Mouse (Mus musculus): ENCODE measurements at regions not wholly inside any gene's neighbourhood (a gene's known extent, or its start where the extent isn't known, plus 50 kb on each side); places are given as distances from the start of the nearest gene placed in this dataset.

DNA sequence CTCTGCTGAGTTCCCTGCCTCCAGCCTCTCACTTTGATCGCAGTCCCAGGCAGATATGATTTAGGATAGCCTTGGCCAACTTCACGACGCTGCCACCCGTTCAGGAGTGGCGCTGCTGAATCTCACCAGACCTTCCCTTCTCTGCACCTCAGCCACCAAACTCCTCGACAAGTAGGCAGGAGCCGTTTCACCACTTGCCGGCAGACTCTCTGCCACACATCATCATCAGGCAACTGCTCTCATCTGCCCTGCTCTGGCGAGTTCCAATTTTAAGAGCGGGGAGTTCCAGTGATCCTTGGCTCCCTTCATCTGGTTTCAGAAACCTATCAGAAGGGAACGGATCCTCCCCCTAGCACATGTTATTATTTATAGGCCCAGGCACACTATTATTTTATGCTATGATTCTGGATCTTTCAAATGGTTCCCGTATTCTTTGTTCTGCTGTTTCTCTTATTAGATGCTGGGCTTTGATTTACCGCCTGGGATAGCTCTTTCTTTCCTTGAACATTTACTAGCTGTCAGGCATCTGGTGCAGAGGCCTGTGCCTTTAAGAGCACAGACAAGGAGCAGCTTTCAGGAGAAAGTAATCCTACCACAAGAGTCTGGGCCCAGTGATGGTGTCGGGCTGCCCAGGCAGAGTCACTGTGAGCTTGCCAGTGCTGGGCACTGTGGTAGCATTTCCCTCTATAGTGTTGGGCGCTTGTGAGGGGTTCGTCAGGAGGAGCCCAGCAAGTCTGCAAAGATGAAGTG, 722.3 kb downstream of the Vrk1 start:
- no peak for DNase-seq (ENCODE audit: low spot score)

DNA sequence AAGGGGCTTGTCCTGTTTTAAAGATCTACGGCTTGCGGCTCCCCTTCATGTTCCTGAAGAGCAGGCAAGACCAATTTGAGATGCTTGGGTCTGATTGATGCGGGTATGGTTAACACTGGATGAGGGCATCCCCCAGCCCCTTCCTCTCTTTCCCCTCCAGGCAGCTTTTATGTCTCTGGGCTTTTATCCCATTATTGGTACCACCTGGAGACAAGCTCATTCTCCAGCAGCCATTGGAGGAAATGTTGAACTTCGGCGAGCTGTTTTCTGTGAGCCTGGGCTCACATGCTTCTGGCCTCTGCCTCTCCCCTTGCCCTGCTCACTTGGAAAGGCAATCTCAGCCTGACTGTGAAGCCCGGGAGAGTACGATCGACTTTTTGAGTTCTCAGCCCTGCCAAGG, 738.7 kb downstream of the Vrk1 start:
- no peak for DNase-seq (ENCODE audit: low spot score)

GRCm38 (mm10) chr12:106763552-106763951, 724.9 kb upstream of the 3110018I06Rik start:
- no peak for DNase-seq (ENCODE audit: low spot score)

- DNase-seq (ENCODE audit: low spot score) = no peak
Measured at GRCm38 (mm10) chr12:106764516-106764915, 723.9 kb upstream of the 3110018I06Rik start.

DNA sequence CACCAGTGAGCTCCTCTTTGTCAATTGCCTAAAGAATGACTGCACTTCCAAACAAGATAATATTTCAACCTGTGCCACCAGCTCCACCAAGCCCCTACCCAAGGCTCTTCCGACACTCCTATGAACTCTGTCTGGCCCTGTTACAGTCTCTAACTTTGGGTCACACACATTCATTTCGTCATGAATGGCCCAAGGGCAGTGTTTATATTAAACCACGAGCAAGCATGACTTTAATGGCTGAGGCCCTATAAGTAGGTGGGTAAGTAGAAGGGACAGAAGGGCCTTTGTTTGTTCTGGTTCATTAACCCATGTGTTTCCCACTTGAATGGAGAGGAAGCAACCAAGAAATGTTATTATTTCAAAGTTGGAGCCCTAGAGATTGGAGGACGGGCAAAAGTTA, 714.9 kb upstream of the 3110018I06Rik start:
- DNase-seq (ENCODE audit: low spot score) = no peak

DNA sequence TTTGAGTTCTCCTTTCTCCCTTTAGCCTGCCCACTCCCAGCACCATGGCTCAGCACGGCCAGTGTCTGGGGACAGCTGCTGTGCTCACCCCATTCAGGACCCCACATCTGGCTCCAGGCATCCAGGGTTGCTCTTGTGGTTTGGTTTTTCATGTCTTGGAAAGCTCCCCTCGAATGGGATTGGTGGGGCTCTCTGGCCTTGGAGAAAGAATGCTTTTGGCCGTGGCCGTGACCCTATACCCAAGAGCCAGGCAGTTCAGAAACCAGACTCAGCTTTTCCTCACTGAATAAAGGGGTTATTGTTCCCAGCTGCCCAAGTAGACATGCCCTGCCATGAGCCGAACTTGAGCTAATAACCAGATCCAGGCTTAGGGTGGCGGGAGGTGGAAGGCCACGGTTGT, 691.8 kb upstream of the 3110018I06Rik start:
- no peak for DNase-seq (ENCODE audit: low spot score)

- DNase-seq (ENCODE audit: low spot score) = no peak
Measured at GRCm38 (mm10) chr12:106819736-106820135, 668.7 kb upstream of the 3110018I06Rik start.

- DNase-seq (ENCODE audit: low spot score) = no peak
Measured at GRCm38 (mm10) chr12:106822311-106822710, 666.1 kb upstream of the 3110018I06Rik start.

- DNase-seq (ENCODE audit: low spot score) = no peak
Measured at GRCm38 (mm10) chr12:106828542-106828941, 659.9 kb upstream of the 3110018I06Rik start.

- no peak for DNase-seq (ENCODE audit: low spot score)
Measured at GRCm38 (mm10) chr12:106829323-106829722, 659.1 kb upstream of the 3110018I06Rik start.

DNA sequence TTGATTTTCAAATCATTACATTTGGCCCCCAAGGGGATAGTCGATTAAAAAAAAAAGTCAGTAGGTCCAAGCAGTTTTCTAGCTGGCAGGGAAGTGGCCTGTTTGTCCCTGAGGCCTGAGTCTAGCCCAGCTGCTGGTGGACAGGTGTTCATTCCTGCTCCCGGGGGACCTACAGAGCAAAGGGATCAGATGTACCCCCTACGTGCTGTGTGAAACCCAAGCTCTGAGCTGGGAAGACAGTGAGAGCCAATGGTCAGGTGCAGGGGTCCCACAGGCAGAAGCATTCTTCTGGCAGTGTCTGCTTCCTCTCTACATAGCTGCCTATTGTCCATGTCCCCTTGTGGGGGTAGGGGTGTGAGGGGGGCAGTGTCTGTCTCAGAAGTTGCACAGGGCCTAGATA, 653.2 kb upstream of the 3110018I06Rik start:
- DNase-seq (ENCODE audit: low spot score) = no peak

DNA sequence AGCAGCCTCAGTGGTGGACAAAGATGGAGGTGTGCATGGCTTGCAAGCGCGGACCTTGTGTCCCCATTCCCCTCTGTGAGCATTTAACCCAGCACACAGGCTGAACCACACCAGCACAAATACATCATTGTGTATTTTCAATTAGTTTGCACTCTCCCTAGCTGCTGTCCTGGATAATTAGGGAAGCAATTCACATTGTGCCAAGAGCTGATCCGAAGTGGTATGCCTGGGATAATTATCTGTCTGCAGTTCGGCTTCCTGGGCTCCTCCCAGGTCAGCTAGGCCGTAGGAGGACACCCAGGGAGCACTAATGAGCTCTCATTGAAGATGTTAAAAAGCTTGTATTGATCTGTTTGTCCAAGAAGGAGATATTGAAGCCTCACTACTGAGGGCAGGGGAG, 648.8 kb upstream of the 3110018I06Rik start:
- no peak for DNase-seq (ENCODE audit: low spot score)

- no peak for DNase-seq (ENCODE audit: low spot score)
Measured at GRCm38 (mm10) chr12:106840150-106840651, 648.2 kb upstream of the 3110018I06Rik start.

- no peak for DNase-seq (ENCODE audit: low spot score)
Measured at GRCm38 (mm10) chr12:106841996-106842395, 646.4 kb upstream of the 3110018I06Rik start.

DNA sequence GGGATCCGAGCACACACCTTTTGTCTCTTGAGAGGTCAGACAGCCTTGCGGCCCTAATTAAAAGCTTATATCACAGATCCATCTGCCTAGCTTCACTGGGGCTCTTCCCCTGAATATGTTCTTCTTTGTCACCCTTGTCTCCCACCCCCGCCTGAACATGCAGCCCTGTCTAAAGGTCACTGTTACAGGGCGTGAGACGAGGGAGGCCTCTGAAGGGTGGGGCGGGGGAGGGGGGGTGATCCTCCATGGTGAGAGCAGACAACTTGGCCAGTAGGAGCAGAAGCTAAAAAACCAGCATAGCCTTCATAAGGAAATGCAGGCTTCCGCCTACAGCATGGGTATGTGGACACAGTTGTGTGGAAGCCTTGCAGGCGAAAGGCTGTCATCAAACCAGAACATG, 646.0 kb upstream of the 3110018I06Rik start:
- no peak for DNase-seq (ENCODE audit: low spot score)

GRCm38 (mm10) chr12:106851666-106852065, 636.8 kb upstream of the 3110018I06Rik start:
- no peak for DNase-seq (ENCODE audit: low spot score)

DNA sequence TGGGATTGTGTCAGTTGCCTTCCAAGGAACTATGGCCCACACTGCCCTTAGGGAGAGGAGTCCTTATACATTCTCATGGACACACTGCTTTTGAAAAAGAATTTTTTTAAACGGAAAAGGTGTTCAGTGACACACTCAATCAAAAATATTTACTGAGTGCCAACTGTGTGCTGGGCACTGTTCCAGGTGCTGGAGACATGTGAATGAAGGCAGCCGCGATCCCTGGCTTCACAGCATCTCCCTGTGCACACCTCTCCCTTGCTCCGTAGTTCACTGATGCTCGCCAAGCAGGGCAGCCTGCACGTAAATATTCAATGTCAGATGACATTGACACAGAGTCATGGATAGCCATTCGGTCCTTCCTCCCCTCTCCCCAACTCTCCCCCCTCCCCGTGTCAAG, 635.7 kb upstream of the 3110018I06Rik start:
- DNase-seq (ENCODE audit: low spot score) = no peak

DNA sequence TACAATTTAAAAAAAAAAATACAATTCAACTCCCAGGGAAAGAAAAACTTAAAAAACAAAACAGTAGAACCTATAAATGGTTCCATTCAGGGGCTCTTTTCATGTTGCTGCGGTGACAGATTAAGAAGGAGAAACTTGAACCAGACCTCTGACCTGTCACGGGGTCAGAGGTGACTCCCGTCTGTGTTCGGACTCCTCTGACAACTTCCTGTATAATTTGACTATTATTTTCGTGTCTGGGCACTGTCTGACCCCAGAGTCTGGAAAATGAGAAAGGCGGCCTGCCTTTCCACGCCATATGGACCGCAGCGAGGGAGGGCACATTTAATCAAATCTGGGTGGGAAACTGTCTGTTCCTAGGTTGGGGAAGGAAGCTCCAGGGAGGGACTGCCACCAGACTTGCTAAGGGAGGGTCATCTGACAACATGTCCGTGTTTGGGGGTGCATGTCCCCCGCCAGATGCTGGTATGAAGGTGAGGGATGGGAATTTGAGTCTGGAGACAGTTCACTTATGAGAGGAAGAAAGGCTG, 634.7 kb upstream of the 3110018I06Rik start:
- no peak for DNase-seq (ENCODE audit: low spot score)

- DNase-seq (ENCODE audit: low spot score) = no peak
Measured at GRCm38 (mm10) chr12:106855520-106855919, 632.9 kb upstream of the 3110018I06Rik start.

- no peak for DNase-seq (ENCODE audit: low spot score)
Measured at GRCm38 (mm10) chr12:106861638-106862037, 626.8 kb upstream of the 3110018I06Rik start.

DNA sequence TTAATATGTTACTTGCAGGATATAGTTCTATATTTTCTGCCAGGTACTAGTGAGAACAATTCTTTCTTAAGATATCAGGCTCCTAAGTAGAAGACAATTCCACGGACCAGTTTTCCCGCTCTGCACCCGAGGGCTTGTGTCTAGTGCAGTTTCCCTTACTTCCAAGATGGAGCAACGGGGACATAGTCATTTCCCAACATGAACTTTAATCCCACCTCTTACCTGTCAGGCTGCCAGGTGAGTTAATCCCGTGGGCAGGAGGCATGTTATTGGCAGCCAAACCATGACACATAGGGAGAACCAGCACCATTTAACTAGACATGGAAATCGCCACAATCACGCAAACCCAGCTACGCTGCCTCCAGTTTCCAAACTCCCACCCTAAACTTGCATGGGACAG, 624.4 kb upstream of the 3110018I06Rik start:
- no peak for DNase-seq (ENCODE audit: low spot score)

DNA sequence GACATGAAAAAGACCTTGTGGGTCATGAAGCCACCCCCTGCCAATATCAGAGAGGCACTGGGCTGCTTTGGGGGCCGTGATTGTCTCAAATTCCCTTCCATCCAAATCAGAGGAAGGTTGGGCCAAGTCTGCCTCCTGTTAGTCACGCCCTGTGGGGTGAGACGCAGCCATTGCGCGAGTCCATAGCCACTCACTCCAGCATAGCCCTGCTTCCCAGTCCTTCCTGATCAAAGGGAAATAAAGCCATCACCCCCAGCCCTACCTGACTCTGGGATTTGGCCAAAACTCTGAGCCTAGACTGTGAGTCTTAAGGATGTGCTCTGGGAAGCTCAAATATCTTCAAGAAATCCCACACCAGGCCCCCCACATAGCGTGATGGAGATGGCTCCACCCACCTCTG, 620.4 kb upstream of the 3110018I06Rik start:
- no peak for DNase-seq (ENCODE audit: low spot score)

GRCm38 (mm10) chr12:106871481-106871880, 617.0 kb upstream of the 3110018I06Rik start:
- DNase-seq (ENCODE audit: low spot score) = no peak

All from c-Kit-positive CD71-positive TER-119-positive erythroid progenitor cells, embryonic 14.5 days (primary cell).